Mouse (Mus musculus): ENCODE measurements around the gene Col11a1.
A peak's percentile ranks its signal among the peaks of the same experiment; 100 is the strongest.

Col11a1 gene

DNA sequence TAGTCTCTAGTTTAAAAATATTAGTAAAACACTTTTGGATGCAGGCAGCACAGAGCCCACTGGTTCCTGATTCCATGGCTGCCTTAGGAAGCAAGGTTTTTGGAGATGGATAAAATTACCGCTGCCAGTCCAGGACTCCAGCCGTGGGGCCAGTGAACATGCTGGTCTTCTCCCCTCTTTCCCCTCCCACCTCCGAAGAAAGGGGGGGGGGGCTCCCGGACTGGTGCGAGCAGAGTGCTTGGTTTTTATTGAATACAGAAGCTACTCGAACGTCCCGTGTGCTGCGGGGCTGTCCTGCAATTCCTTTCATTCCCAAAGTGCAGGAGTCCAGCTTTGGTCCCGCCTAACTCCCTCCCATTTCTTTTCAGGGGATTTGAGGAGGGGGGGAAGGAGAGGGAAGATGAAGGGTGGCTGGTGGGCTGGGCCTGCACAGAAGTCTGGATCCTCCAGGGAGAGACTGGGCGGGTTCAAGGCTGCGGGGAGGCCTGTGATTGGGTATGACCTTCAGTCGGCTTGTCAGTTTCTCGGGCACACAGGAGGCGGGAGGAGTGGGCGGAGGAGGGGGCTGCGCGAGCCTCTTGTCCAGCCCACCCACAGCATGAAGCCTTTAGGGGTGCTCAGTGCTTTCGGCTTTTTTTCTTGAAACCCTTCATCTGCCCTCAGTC lies at the start of gene Col11a1:
Gene Col11a1, plus strand, starts transcription at position 570 of the 665 bp plus-strand sequence.
- peak; percentile 53 to 60 for DNase-seq (ENCODE audit: low spot score in 2 of 2)

GRCm38 (mm10) chr3:113990936-113991335 lies 39.4 kb upstream of the Col11a1 start:
- DNase-seq (ENCODE audit: low spot score in 2 of 2): no peak

GRCm38 (mm10) chr3:114030886-114031285 lies 546 bp downstream of the Col11a1 start:
- no peak for DNase-seq (ENCODE audit: low spot score in 2 of 2)

- peak; percentile 10 for DNase-seq (ENCODE audit: low spot score in 2 of 2)
These were observed 1.2 kb downstream of the Col11a1 start for GRCm38 (mm10) chr3:114031351-114032213.

DNA sequence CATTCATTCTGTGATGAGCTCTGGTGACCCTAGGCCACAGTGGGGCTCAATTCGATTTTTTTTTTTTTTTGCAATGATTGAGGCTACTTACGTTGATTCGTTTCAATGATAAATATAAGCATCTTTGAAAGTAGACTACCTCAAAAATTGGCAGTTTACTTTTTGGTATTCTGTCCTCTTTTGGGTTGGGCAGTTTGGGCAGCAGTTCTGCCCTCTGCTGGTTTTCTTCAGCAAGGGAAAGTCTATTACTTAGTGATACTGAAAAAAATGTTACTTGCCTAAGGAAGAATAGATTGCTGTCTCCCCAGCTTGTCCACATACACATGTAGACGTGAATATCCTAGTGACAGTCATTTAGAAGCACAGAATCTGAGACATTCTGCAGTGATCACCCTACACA lies 2.0 kb downstream of the Col11a1 start:
- DNase-seq (ENCODE audit: low spot score in 2 of 2): peak; percentile 5 to 46

GRCm38 (mm10) chr3:114052406-114052805 lies 22.1 kb downstream of the Col11a1 start:
- DNase-seq (ENCODE audit: low spot score in 2 of 2): no peak

DNA sequence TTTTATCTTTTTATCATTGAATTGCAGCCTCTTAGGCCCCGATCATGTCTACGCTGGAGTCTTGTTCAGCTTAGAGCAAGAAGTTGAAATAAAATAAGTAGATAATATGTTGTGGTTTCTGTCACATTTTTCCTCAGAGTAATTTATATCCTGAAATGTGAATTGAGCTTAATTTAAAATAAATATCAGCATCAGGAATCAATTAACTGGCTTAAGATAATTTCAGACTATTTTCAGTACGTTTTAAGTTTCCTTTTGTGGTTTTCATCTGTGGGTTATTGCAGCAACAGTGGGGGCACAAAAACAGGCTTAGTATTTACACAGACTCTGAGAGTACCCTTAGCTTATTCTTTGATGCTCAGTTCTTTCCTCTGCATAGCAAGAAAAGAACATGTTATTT lies 23.2 kb downstream of the Col11a1 start:
- no peak for DNase-seq (ENCODE audit: low spot score in 2 of 2)

- DNase-seq (ENCODE audit: low spot score in 2 of 2): no peak
These were observed 34.8 kb downstream of the Col11a1 start for GRCm38 (mm10) chr3:114065123-114065522.

DNA sequence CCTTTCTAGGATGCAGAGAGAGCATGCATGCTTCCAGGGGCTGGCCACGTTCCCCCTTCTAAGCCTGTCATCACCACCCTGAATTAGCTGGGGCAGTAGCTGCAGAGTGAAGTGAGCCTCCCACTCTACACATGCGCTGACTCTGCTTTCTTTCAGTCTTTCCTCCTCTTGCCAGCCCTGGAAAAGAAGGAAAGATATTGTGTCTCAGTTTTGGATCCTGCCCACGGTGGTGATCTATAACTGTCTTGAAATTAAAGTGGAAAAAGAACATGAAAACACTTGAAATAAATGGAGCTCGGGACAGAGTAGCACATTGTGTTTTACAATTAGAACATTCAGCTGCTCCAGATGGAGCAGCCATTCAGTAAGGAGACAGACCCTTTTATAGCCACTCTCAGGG lies 35.2 kb downstream of the Col11a1 start:
- DNase-seq (ENCODE audit: low spot score in 2 of 2): peak; percentile 55 to 66

DNA sequence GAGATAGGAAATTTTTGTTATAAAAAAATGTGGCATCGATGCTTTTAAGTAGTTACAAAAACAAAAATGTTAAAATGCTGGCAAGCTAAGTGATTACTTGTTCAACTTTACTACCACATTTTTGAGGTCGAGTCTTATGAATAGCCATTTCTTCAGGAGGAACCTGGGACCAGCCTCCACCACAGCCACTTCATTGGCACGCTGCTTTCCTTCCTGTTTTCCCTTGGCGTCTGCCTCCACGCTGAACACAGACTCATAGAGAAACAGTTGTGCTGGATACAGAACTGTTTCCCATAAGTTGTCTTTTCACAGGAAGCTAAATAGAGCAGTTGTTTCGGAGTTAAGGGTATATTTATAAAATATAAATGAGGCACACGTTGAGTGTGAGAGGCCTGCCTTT lies 69.0 kb downstream of the Col11a1 start:
- no peak for DNase-seq (ENCODE audit: low spot score in 2 of 2)

DNA sequence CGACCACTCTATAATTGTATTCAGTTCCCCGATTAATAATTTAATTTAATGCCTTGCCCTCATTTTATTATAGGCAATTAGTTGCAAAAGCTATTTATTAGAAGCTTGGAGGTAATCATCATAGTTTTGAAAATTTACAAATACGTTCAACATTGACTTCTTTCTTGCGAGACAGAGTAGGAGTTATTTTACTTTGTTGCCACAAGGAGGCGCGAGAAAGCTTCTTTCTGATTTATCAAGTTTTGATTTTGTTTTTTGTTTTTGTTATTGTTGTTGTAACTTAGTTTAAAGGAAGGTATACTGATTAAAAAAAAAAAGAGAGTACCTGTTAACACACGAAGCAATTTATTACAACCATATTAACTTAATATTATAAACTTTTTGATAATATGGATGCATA lies 76.8 kb downstream of the Col11a1 start:
- no peak for DNase-seq (ENCODE audit: low spot score in 2 of 2)

- no peak for DNase-seq (ENCODE audit: low spot score in 2 of 2)
These were observed 116.8 kb downstream of the Col11a1 start for GRCm38 (mm10) chr3:114147140-114147539.

- DNase-seq (ENCODE audit: low spot score in 2 of 2): no peak
These were observed 167.8 kb downstream of the Col11a1 start for GRCm38 (mm10) chr3:114197964-114198750.

- no peak for DNase-seq (ENCODE audit: low spot score in 2 of 2)
These were observed 181.9 kb downstream of the Col11a1 start for GRCm38 (mm10) chr3:114212255-114212654.

- DNase-seq (ENCODE audit: low spot score in 2 of 2): no peak
These were observed 185.8 kb downstream of the Col11a1 start for GRCm38 (mm10) chr3:114216105-114216504.

DNA sequence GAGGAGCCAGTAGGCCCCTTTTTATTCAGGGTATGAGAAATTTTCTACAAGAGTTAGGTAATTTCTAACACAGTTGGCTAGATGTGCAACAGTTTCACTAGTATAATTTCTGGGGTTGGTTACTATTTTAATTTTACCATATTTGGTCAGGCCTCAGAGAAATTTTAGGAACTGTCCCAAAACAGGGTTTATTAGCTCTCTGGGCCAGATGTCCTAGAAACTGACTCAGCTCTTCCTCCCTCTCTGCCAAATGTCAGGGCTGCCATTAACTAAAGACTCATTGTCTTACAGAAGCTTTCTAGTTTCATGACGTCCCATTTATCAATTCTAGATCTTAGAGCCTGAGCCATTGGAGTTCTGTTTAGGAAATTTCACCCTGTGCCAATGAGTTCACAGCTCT lies 199.2 kb downstream of the Col11a1 start:
- no peak for DNase-seq (ENCODE audit: low spot score in 2 of 2)
